Mouse (Mus musculus) myocyte (in vitro differentiated cells): Measurements from ENCODE around the gene Rev3l.

ENCODE experiments used
- CEBPB ChIP-seq: IDR thresholded peaks from 2 replicates; pipeline ENCODE4 v1.6.1; 2011; ENCODE audit warnings: mild to moderate bottlenecking, moderate library complexity; ENCODE audit not compliant: poor library complexity, insufficient read depth, severe bottlenecking
- E2F4 ChIP-seq: IDR thresholded peaks from one replicate; pipeline ENCODE4 v1.6.1; 2011; ENCODE audit warnings: mild to moderate bottlenecking, control low read depth, moderate library complexity; ENCODE audit not compliant: insufficient read depth
- MAX ChIP-seq: IDR thresholded peaks from one replicate; pipeline ENCODE4 v1.6.1; 2011; ENCODE audit warnings: low read depth, mild to moderate bottlenecking, control low read depth
- MYOD1 ChIP-seq, 3 experiments: IDR thresholded peaks; one replicate each; pipeline ENCODE4 v1.6.1; 2011; ENCODE audit warnings: control low read depth in 2 of 3, low read depth in 2 of 3, mild to moderate bottlenecking in 2 of 3, moderate library complexity in 1 of 3; ENCODE audit not compliant: insufficient read length in 2 of 3, control insufficient read depth in 1 of 3
- MYOG ChIP-seq, 3 experiments: IDR thresholded peaks; one replicate each; pipeline ENCODE4 v1.6.1; 2011; ENCODE audit warnings: control low read depth in 2 of 3, low read depth in 2 of 3, mild to moderate bottlenecking in 2 of 3; ENCODE audit not compliant: insufficient read length in 2 of 3, control insufficient read depth in 1 of 3, insufficient read depth in 1 of 3
- POLR2A ChIP-seq: IDR thresholded peaks from one replicate; pipeline ENCODE4 v1.6.1; 2011; ENCODE audit warnings: low read depth, mild to moderate bottlenecking, control low read depth, moderate library complexity; ENCODE audit not compliant: insufficient read length
- POLR2AphosphoS2 ChIP-seq: IDR thresholded peaks from one replicate; pipeline ENCODE4 v1.6.1; 2011; ENCODE audit warnings: low read depth, control low read depth; ENCODE audit not compliant: insufficient read length
- TCF12 ChIP-seq: IDR thresholded peaks from one replicate; pipeline ENCODE4 v1.6.1; 2011; ENCODE audit warnings: mild to moderate bottlenecking, control low read depth; ENCODE audit not compliant: poor library complexity, insufficient read depth, severe bottlenecking
- TCF3 ChIP-seq: IDR thresholded peaks from one replicate; pipeline ENCODE4 v1.6.1; 2011; ENCODE audit warnings: low read depth, control low read depth; ENCODE audit not compliant: insufficient read length
- USF1 ChIP-seq: IDR thresholded peaks from one replicate; pipeline ENCODE4 v1.6.1; 2011; ENCODE audit warnings: low read depth, mild to moderate bottlenecking, control low read depth, moderate library complexity

DNA sequence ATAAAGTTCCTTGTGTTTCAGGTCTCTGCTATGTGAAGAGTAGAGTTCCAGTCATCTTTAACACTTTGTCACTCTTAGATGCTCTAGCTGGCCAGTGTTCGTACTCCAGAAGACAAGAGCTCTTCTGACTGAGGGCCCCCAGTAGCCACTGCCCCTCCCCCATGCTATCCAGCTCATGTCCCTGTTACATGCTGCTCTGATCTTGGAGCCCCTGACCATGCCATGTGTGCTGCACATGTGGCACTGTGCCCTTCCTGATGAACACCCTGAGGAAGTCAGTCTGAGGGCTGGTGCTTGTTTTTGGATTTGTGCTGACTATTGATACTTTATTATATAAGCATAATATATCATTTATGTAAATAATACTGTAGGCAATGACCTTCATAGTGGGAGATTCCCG lies 40.3 kb downstream of the Rev3l start:
- no peak for TF ChIP-seq POLR2A
- no peak for TF ChIP-seq MYOG (IDR thresholded peaks at IDR 0.05; ENCODE audit: control insufficient read depth in 1 of 3, insufficient read depth in 1 of 3, insufficient read length in 2 of 3, low read depth in 2 of 3)
- no peak for TF ChIP-seq POLR2AphosphoS2
- TF ChIP-seq TCF12, result no peak
- no peak for TF ChIP-seq MAX
- TF ChIP-seq CEBPB, result no peak
- TF ChIP-seq USF1, result no peak
- TF ChIP-seq MYOD1 (IDR thresholded peaks at IDR 0.05; ENCODE audit: control insufficient read depth in 1 of 3, insufficient read length in 2 of 3, low read depth in 2 of 3), result no peak
- no peak for TF ChIP-seq E2F4
- TF ChIP-seq TCF3, result no peak
